Mouse (Mus musculus) testis, adult 2 months (tissue): ENCODE measurements around the gene Foxk1.

Experiments
- CTCF ChIP-seq: fragments of 200-500 bp; IDR thresholded peaks from 2 replicates; pipeline ENCODE4 v1.5.1; 2012; ENCODE audit warnings: low read depth, mild to moderate bottlenecking, inconsistent platforms, low read length, moderate library complexity; ENCODE audit not compliant: control insufficient read depth, insufficient read depth, insufficient replicate concordance
- POLR2A ChIP-seq: fragments of 200-500 bp; IDR thresholded peaks from 2 replicates; pipeline ENCODE4 v1.6.1; 2012; ENCODE audit warnings: low read depth, mild to moderate bottlenecking, inconsistent platforms, low read length, moderate library complexity; ENCODE audit not compliant: control insufficient read depth

DNA sequence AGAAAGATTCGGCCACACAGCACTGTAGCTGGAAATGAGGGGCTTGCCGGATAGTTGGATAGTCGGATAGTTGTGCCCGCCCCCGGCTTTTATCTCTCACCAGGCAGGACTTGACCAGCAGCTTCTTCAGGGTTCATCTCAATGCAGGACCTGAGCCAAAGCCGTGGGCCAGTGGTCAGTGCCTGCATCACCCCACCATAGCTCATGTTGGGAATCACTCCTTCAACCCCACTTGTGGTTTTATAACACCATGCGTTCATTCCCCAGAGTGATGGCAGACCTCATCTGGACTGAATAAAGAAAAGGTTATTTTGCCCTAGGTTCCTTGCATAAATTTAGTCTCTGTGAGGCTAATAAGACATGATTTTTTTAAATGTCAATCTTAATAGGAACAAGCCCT lies 9.1 kb downstream of the Foxk1 start:
- TF ChIP-seq POLR2A (no peak), CTCF (no peak)
